Mouse (Mus musculus) bone marrow, adult 2 months (tissue): ENCODE measurements at regions not wholly inside any gene's neighbourhood (a gene's known extent, or its start where the extent isn't known, plus 50 kb on each side); places are given as distances from the start of the nearest gene placed in this dataset.

Experiments used
- H3K27ac ChIP-seq: fragments of 200-500 bp; 2 replicates; pipeline ENCODE4 v1.5.1; 2012; ENCODE audit warnings: low read depth, mild to moderate bottlenecking, control low read depth, inconsistent platforms, low read length; ENCODE audit not compliant: control insufficient read depth, poor library complexity, insufficient read depth
- H3K4me1 ChIP-seq: fragments of 200-500 bp; 2 replicates; pipeline ENCODE4 v1.6.1; 2011; ENCODE audit warnings: low read length; ENCODE audit not compliant: control insufficient read depth, insufficient read depth
- H3K4me3 ChIP-seq: fragments of 200-500 bp; replicated peaks from 2 replicates; pipeline ENCODE3; 2011; ENCODE audit warnings: mild to moderate bottlenecking, low read depth, low read length, control low read depth; ENCODE audit not compliant: control insufficient read depth
- CTCF ChIP-seq: fragments of 200-500 bp; IDR thresholded peaks from 2 replicates; pipeline ENCODE4 v1.5.1; 2011; ENCODE audit warnings: low read length, control low read depth; ENCODE audit not compliant: control insufficient read depth, insufficient read depth
- POLR2A ChIP-seq: fragments of 200-500 bp; IDR thresholded peaks from 2 replicates; pipeline ENCODE4 v1.6.1; 2011; ENCODE audit warnings: low read depth, mild to moderate bottlenecking, control low read depth, low read length, borderline replicate concordance; ENCODE audit not compliant: control insufficient read depth
- WGBS: fragments of 180-500 bp; shearing (Covaris S2); methylation state at CpG from one replicate; pipeline ENCODE4 v1.1.7; 2018; 5-methylcytosine and 5-hydroxymethylcytosine counted together

DNA sequence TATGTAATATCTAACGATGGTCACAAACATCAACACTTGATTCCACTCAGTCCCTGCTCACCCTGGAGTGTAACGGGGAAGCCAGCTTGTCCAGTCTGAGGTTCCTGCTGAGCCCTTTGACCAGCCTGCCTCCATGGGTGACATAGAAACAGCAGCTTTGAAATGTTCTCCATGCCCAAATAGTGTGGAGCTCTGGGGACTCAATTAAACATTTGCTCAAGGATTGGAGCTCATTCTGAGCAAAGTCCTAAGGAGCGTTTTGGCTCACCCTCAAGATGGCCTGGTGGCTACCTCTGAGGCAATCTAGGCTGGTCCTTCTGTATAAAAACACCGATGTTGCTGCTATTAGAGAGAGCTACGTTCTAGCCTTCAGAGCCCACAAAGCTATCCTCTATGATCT is 85.6 kb upstream of the Hmga2 start:
- TF ChIP-seq CTCF = no peak
- TF ChIP-seq POLR2A = no peak
- H3K4me3 ChIP-seq = no peak overlapping the region
- no peaks in the 10 kb centered on the region for H3K4me1 ChIP-seq
- no peak overlapping the region for H3K27ac ChIP-seq
- 87% methylated on average over 5 of the region's 5 CpGs for WGBS

DNA sequence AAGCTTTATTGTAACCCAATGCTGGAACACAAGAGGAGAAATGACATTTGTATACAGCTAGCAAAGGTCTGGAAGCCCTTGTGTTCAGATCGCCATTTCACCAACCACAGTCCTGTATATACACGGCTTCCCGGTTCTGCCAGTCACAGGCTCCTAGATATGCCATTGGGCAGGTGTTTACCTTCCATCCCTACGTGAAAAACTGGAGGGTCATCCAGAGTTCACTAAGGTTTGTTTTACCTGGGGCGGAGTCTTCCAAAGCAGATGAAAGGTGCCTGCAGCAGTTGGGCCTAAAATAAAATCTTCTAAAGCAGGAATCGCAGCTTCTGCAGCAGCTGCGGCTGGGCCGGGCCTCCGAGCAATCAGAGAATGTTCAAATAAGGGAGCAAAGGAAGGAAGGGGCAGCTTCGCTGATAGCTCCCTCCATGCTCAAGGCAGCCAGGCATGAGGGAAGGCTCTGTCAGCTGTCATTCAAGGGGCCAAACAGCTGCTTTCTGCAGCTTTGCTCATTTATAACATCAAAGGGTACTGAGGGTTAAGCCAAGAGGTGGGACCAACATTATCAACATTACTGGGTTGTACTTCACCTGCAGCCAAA is 81.7 kb upstream of the Hmga2 start:
- Histone ChIP-seq H3K4me3 (no peak overlapping the region), H3K4me1 (no peaks in the 10 kb centered on the region), H3K27ac (no peak overlapping the region)
- TF ChIP-seq CTCF (no peak), POLR2A (no peak)
- WGBS = 73% methylated on average over 10 of the region's 10 CpGs

DNA sequence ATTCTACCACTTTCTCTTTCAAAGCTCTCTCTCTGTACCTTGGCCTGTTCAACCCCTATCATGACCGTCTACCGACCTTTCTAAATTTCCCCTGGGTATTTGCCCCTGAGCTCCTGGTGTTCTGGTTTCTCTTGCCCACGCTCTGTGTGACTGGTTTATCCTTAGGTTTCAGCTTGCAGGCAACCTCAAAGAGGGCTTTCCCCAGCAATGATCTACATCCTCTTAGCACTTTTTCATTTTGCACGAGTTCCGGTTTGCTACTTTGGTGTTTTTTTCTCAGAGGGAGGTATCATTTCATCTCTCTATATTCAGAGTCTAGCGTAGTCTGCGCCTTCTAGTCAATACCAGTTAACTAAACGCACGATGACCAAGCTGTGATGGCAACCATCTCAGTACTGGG is 79.8 kb upstream of the Hmga2 start:
- 49% methylated on average over 9 of the region's 9 CpGs for WGBS
- no peak for TF ChIP-seq POLR2A
- no peak for TF ChIP-seq CTCF
- Histone ChIP-seq H3K27ac (no peak overlapping the region), H3K4me1 (no peaks in the 10 kb centered on the region), H3K4me3 (no peak overlapping the region)

DNA sequence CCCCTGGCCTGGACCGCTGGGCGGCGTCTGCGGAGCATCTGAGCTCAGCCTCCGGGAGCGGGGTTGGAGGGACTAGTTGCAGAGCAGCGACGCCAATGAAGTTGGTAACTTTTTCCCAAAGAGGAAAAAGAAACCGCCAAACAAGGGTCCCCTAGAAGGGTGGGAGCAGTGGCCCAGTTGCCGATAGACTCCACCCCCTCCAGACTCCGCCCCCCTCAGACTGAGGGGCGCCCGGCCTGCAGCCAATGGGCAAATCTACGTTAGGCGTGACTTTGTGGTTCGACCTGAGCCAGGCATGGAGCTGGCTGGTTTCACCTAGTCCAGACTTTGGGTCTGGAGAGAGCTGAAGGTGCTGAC is 76.8 kb upstream of the Hmga2 start:
- TF ChIP-seq CTCF = no peak
- no peak for TF ChIP-seq POLR2A
- Histone ChIP-seq H3K4me1 (no peaks in the 10 kb centered on the region), H3K4me3 (no peak overlapping the region), H3K27ac (no peak overlapping the region)
- WGBS = 1% methylated on average over 16 of the region's 16 CpGs

DNA sequence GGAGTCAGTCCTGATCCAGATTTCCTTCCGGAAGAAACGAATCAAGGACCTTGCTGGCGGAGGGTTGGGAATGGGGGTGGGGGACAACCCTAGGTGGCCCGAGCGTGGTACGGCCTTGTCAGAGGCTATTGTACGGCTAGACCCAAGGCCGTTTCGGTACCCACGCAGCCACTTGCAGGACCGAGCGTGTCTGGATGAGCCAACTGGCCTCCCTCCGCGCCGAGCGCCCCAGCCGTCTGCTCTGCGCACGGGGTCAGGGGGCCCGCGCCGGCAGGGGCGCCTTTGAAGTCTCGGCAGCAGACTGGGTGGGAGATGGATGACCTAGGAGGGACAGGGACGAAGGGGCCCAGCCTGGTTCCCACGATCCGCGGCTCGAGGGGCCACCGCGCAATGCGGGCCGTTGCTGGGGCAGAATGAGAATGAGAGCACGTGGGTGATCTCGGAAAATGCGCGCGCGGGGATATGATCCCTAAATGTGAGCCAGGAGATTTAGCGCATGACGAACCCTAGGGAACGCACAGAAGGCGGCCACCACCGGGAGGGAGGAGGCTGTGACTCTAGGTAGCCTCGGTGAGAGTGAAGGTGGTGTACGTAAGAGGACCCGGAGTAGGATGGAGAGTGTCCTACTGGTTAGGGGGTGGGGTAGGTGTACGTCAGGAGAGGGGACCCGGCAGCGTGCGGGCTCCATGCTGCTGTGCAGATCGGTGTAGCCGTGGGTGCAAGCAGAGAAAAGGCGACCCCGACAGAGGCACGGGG is 76.2 kb upstream of the Hmga2 start:
- Histone ChIP-seq H3K4me1 (no peaks in the 10 kb centered on the region), H3K4me3 (peak overlapping the region; percentile 35), H3K27ac (no peak overlapping the region)
- under 1% methylated on average over 56 of the region's 56 CpGs for WGBS
- no peak for TF ChIP-seq CTCF
- TF ChIP-seq POLR2A = no peak

DNA sequence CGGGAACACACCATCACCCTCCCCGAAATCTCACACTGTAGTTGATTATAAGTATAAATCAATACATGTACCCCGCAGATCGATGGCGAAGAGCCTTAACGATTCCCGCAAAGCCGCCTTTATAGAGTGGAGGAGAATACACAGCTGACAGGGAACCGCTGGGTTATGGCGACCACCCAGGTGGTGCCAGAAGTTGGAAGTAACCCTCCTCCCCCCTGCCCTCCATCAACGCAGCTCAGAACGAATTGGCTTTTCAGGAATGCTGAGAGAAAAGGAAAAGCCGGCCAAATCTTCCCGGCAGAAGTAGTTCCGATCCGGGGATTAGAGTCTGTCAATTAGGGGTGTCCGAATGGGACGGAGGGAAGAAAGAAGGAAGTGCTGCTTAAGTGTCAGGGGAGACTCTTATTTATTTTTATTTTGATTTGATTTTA is 75.6 kb upstream of the Hmga2 start:
- no peak overlapping the region for H3K27ac ChIP-seq
- 5% methylated on average over 18 of the region's 18 CpGs for WGBS
- H3K4me3 ChIP-seq = no peak overlapping the region
- TF ChIP-seq CTCF (no peak), POLR2A (no peak)
- no peaks in the 10 kb centered on the region for H3K4me1 ChIP-seq

DNA sequence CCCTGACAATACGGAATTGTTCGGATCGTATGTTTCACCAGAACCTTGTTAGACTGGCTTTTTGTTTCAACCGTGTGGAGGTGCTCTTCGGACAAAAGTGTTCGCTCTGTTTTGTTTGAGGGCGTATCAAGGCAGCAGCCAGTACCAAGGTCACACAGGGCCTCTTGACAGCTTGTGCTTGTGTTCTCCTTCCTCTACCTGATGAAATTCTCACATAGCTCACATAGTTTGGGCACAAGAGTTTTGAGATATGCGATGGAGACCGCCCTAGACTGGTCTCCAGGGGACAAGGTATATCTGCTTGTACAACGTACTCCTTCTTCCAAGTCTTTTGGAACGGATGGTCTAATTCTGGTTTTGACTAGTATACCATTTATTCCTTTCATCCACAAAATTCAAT is 70.9 kb upstream of the Hmga2 start:
- TF ChIP-seq CTCF = no peak
- TF ChIP-seq POLR2A = no peak
- Histone ChIP-seq H3K4me3 (no peak overlapping the region), H3K27ac (no peak overlapping the region), H3K4me1 (no peaks in the 10 kb centered on the region)
- 89% methylated on average over 11 of the region's 11 CpGs for WGBS

DNA sequence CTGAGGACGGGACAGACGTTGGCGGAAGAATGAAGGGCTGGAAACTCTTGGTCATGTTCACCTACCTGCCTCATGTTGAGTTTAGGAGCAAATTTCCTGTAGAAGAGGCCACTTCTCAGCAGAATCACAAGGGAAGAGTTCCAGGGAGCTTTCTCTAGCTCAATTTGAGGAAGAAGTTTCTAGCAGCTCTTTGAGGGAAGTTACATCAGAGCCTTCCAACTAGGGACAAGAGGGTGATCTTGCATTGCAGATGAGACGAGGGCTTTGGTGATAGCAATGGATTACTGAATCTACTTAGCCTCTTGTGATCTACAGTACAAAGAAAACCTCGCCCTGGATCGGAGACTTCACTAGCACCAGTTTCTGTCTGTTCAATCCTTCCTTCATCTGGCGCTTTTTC is 65.3 kb upstream of the Hmga2 start:
- WGBS = 70% methylated on average over 7 of the region's 7 CpGs
- H3K4me3 ChIP-seq = no peak overlapping the region
- no peak for TF ChIP-seq CTCF
- no peak for TF ChIP-seq POLR2A

More for the DNA sequence above, 65.3 kb upstream of the Hmga2 start:
- H3K4me1 ChIP-seq = no peaks in the 10 kb centered on the region; the same call in 1 of the 2 replicates
- no peak overlapping the region for H3K27ac ChIP-seq
